Mouse (Mus musculus) cerebellum, adult 11 months (tissue): ENCODE measurements around the gene Morc2a.

Experiments used
- DNase-seq: peaks from one replicate; pipeline ENCODE4 v3.0.0; 2022

Morc2a gene

GRCm38 (mm10) chr11:3684723-3685430 lies 35.9 kb downstream of the Morc2a start:
- peak; percentile 27 for DNase-seq

- no peak for DNase-seq
Observed at GRCm38 (mm10) chr11:3685431-3685830, 36.4 kb downstream of the Morc2a start.

- no peak for DNase-seq
Observed at GRCm38 (mm10) chr11:3686318-3686717, 37.3 kb downstream of the Morc2a start.

GRCm38 (mm10) chr11:3686885-3687284 lies 37.9 kb downstream of the Morc2a start:
- DNase-seq: no peak

GRCm38 (mm10) chr11:3691746-3692145 lies 42.8 kb downstream of the Morc2a start:
- no peak for DNase-seq

GRCm38 (mm10) chr11:3696086-3696616 lies 47.2 kb downstream of the Morc2a start:
- DNase-seq: no peak

DNA sequence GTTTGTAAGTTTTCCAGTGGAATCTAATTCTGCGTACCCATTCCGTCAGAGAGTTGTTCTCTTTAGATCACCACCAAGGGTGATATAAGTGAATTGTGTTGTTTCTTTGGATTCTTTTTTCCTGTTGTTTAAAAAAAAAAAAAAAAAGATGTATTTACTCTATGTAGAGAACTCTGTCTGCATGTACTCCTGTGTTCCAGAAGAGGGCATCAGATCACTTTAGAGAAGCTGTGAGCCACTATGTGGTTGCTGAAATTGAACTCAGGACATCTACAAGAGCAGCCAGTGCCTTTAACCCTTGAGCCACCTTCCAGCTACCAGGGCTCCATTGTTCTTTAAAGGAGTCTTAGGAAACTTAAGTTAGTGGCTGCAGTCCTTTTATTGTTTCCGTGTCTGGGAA lies 48.5 kb downstream of the Morc2a start:
- no peak for DNase-seq

GRCm38 (mm10) chr11:3703089-3703992 lies 54.4 kb downstream of the Morc2a start:
- DNase-seq: no peak

DNA sequence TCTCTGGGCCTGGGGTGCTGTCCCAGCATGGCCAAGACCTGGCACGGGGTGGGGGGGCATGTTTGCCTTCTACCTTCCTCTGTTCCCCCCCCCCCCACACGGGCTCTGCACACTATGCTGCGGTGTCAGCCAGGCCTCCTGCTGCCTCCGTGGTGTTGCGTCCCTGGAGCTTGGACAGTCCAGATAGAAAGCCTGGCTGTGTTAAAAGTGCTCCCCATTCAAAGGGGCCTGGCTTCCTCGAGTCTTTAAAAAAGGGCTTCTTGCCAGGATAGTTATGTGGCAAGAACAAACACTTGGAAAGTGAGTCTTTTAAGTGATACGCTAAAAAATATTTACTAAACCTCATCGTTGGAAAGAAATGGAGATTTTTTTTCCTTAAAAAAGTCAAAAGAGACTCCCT lies 55.4 kb downstream of the Morc2a start:
- DNase-seq: no peak

- no peak for DNase-seq
Observed at GRCm38 (mm10) chr11:3707057-3707456, 58.1 kb downstream of the Morc2a start.

- DNase-seq: no peak
Observed at GRCm38 (mm10) chr11:3710203-3710602, 61.2 kb downstream of the Morc2a start.

DNA sequence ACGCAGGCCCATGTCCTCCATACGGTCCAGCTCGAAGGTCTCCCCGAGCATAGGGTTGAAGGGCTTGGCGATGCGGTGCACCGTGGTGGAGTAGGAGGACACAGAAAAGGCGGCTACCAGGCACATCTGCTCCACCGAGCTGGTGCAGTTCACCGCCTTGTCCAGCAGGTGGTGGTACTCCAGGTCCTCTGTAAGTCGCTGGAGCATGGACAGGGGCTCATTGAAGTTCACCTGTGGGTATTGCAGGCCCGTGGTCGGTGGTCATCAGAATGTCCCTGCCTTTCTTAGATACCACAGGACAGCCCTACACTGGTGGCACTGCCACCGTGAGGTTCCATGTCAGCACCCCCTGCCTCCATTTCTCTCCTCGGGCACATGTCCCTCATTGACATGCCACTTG lies 65.5 kb downstream of the Morc2a start:
- peak; percentile 70 for DNase-seq

- DNase-seq: no peak
Observed at GRCm38 (mm10) chr11:3716662-3717061, 67.7 kb downstream of the Morc2a start.

DNA sequence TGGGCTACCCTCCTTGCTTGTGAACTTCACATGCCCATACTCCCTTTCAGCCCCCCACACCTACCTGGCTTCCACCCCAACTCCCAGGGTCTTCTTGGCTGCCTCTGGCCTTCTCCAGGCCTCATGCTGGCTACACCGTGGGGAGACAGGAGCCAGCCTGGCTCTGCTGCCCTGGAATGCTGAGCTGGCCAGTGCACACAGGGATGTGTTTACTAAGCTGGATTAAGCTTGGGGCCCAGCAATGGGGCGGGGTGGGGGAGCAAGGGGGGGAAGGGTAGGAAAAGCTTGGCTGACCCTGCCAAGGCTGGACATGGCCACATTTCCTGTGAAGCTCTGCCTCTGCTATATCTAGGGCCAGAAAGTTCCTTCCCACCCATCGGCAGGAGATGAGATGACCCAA lies 73.0 kb downstream of the Morc2a start:
- no peak for DNase-seq

DNA sequence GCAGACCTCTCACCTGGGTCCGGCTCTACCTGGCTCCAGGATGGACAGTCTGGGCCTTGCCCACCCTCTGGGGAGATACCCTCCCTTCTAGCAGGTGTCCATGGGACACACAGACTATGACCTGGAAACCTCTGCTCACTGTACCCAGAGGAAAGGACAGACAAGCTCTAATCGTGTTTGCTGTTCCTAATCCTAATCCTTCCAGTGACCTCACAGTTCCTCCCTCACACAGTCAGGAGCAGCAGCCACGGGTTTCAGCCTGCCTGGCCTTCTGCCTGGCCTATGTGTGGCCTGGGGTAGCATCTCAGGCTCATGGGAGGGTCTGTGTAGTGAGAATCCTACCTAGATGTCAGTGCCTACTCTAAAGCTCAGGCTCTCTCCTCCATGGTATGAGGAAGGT lies 73.9 kb downstream of the Morc2a start:
- no peak for DNase-seq

DNA sequence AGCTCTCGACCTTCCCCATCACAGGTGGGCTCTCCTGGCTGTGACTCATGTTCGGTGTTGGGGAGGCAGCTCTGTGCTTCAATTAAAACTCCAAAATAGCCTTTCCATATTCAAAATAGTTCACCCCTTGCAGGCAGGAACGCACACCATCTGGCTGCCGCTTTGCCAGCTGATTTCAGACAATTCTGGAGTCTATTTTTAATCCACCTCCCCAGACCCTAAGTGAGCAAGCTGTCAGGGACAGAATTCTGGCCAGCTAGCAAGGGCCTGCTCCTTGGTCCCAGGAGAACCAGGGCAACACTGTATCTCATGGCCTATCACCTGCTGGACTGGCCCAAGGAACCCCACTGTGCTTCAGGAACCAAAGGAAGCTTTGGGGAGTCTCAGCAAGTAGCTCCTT lies 74.9 kb downstream of the Morc2a start:
- peak; percentile 63 for DNase-seq

DNA sequence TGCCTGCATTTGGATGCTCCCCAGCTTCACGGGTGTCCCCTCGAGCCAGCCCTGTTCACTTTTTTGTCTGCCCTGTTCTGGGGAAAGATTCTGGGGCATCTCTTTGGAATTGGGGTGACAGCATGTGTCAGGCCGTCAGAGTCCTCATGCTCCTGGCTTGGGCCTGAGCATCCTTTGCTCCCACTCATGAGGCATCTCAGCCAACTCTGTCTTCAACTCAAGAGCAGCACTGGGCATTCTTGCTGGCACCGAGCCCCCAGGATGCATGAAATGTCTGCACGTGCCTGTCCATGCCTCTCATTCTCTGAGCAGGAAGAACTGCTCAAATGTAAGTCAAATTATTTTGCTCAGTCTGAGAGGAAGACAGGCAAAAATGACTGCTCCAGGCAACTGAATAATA lies 75.7 kb downstream of the Morc2a start:
- DNase-seq: no peak

DNA sequence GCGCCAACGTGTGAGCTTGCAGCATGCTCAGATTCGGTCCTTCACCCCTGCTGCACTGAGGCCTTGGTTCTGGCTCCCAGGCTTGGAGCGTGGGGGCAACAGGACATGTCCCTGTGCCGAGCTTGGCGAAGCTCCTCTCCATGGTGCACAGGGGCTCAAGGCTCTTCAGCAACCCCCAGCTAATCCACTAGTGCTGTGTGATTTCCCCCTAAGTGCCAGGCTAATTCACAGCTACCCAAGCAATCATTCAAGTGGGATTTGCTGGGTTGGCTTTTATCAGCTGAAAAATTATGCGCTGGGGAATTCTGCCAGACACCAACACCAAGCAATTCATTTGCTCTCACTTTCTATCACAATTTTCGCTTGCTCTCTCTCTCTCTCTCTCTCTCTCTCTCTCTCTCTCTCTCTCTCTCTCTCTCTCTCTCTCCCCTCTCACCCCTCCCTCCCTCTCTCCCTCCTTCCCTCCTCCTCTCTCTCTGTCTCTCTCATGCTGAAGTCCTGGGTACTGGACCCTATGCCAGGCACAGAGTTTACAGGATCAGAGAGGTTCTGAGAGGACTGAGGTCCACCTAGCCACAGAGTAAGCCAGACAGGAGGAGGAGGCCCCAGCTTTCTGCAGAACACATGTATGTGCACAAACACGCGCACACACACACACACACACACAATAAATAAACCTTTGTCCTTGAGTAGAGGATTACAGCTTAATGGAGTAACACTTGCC lies 76.5 kb downstream of the Morc2a start:
- no peak for DNase-seq

DNA sequence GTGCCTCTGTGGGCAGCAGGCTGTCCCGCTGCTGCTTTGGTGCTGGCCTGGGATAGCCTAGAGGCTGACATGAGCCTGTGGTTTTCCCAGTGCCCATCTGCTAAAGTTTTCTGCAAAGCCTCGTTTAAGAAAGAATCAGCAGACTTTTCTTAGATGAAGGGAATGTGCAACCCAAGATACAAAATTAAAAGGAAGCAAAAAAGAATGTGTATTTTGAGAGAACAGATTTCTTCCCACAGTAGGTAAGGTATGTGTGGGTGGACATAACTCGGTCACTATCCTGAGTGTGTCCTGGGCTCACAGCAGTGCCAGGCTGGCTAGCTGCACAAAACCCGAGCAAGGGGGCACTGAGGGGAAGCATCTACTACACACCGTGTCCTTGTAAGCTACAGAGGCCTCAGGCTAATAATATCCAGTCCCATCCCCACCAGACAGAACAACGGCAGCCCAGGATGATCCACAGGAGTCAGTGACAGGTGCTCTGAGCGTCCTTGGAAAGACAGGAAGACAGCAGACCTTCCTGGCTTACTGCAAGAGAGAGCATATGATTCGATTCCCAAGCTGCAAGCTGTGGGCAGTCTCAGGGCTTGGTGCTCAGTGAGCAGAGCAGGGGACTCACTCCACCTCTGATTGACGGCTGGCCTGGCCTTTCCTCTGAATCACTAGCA lies 78.6 kb downstream of the Morc2a start:
- no peak for DNase-seq

GRCm38 (mm10) chr11:3731469-3731868 lies 82.5 kb downstream of the Morc2a start:
- DNase-seq: no peak

GRCm38 (mm10) chr11:3733933-3734636 lies 85.1 kb downstream of the Morc2a start:
- DNase-seq: no peak

DNA sequence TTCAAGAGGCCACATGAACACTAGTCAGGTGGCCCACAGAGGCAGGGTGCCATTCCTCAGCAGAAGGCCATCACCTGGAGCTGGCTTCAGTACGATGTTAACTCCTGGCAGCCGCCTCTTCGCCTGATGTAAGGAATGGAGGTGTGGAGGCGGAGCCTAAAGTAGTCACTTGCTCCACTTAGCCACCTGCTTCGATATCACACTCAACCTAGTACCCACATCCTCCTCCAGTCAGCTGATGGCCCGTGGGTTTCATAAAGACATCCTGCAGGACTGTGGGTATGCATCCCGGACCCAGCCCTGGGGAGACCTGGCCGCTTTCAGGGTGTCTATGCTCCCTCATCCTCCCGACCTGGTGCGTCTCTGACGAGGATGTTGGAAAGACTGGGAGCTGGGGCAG lies 86.7 kb downstream of the Morc2a start:
- no peak for DNase-seq
